Mouse (Mus musculus) megakaryocyte, embryonic 14.5 days (primary cell): ENCODE data around the gene Kcnma1.

Experiments
- FLI1 ChIP-seq: IDR thresholded peaks from 2 replicates; pipeline ENCODE4 v1.6.1; 2012; ENCODE audit warnings: low read length, inconsistent platforms, mixed read lengths
- GATA1 ChIP-seq: IDR thresholded peaks from 3 replicates; pipeline ENCODE4 v1.6.1; 2012; ENCODE audit warnings: mixed read lengths, low read length, inconsistent platforms, borderline replicate concordance

DNA sequence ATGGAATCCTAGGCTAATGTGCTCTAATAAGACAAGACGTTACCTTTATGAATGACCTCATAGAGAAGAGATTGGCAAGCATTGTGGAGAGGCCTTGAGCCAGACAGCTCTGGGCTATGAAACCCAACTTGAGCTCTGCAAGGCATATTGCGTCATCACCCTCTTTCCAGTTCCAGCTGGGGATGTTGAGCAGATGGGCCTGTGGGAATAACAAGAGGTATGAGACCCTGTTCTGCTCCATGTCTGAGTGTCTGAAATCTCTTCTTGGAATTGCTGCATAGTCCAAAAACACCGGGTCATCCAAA is 519.8 kb downstream of the Kcnma1 start:
- TF ChIP-seq GATA1 (no peak), FLI1 (no peak)
